Mouse (Mus musculus): ENCODE data around the gene Snn. TPM values are rescaled to one million over a fixed set of nuclear protein-coding genes. Genes with fewer than 3 reads are reported as not detected.

Snn gene
- total and polyA plus RNA-seq, 3 experiments = 34.0 to 93.8 (median 53.1) TPM

DNA sequence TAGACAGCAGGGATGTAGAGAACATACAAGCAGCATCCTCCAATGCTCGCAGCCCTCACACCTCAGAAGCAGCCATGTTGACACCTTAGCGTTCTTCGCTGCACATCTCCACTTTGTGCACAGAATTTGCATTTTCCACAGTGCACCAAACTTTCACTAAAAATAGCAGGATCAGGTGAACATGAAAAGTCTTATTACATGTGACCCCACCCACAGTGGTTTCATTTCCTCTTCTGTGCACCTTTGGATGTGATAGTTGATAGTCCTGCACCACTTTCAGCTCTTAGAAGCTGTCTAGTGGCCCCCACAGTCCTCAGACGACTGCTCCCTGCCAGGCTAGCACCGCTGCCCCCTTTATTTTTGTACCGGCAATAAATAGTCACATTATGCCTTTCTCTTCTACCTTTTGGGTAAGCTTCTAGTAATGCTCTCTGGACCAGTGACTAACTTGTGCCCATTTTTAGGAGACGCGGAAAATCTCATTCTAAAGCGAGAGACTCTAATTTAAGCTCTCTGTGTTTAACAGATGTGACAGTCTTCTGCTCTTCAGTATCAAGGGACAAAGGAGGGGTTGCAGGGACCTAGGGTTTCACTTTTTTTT is 17.0 kb downstream of the Snn start (continued):
- peak; percentile 50 for TF ChIP-seq POLR2A (IDR thresholded peaks at IDR 0.05; ENCODE audit: low read depth, low read length)
- no peak for TF ChIP-seq E2F4 (IDR thresholded peaks at IDR 0.05; ENCODE audit: insufficient replicate concordance, low read depth, low read length)
- no peak for TF ChIP-seq UBTF (IDR thresholded peaks at IDR 0.05; ENCODE audit: low read depth, low read length)
- no peak for TF ChIP-seq ZKSCAN1 (IDR thresholded peaks at IDR 0.05; ENCODE audit: borderline replicate concordance, low read depth, low read length)
- peak; percentile 98 for TF ChIP-seq TCF12 (IDR thresholded peaks at IDR 0.05; ENCODE audit: low read depth, low read length)
- TF ChIP-seq CHD2 (IDR thresholded peaks at IDR 0.05; ENCODE audit: low read length) = peak; percentile 68
- TF ChIP-seq BHLHE40 (IDR thresholded peaks at IDR 0.05; ENCODE audit: low read depth, low read length) = peak; percentile 98
- peak; percentile 63; the same call in 1 of the 2 replicates for TF ChIP-seq ZNF384 (IDR thresholded peaks at IDR 0.05; ENCODE audit: low read depth, low read length)
- TF ChIP-seq RCOR1 (conservative IDR thresholded peaks at IDR 0.05; ENCODE audit: low read depth, low read length) = peak; percentile 94; the same call in 1 of the 2 replicates
- TF ChIP-seq POLR2AphosphoS2 (IDR thresholded peaks at IDR 0.05; ENCODE audit: low read depth, low read length) = peak; percentile 90
- TF ChIP-seq IRF4 (IDR thresholded peaks at IDR 0.05; ENCODE audit: low read depth, low read length) = peak; percentile 99
- peak; percentile 90 for TF ChIP-seq SIN3A (IDR thresholded peaks at IDR 0.05; ENCODE audit: low read length)
- no peak for TF ChIP-seq KAT2A (IDR thresholded peaks at IDR 0.05; ENCODE audit: insufficient replicate concordance, low read length)
- peak; percentile 72 for TF ChIP-seq MXI1 (IDR thresholded peaks at IDR 0.05; ENCODE audit: low read depth, low read length)
- peak; percentile 97 for TF ChIP-seq MAZ (IDR thresholded peaks at IDR 0.05; ENCODE audit: low read depth, low read length)
- TF ChIP-seq NRF1 (IDR thresholded peaks at IDR 0.05; ENCODE audit: low read depth, low read length) = no peak
- TF ChIP-seq PAX5 (IDR thresholded peaks at IDR 0.05; ENCODE audit: low read length) = no peak
- TF ChIP-seq ZMIZ1 (IDR thresholded peaks at IDR 0.05; ENCODE audit: low read depth, low read length) = no peak
- peak; percentile 92 for TF ChIP-seq MAX (IDR thresholded peaks at IDR 0.05; ENCODE audit: low read length)
- TF ChIP-seq ETS1 (conservative IDR thresholded peaks at IDR 0.05; ENCODE audit: low read depth, low read length) = peak; percentile 98
- peak; percentile 99 for TF ChIP-seq EP300 (IDR thresholded peaks at IDR 0.05; ENCODE audit: low read length)
- no peak for TF ChIP-seq ZC3H11A (IDR thresholded peaks at IDR 0.05; ENCODE audit: low read depth, low read length)

DNA sequence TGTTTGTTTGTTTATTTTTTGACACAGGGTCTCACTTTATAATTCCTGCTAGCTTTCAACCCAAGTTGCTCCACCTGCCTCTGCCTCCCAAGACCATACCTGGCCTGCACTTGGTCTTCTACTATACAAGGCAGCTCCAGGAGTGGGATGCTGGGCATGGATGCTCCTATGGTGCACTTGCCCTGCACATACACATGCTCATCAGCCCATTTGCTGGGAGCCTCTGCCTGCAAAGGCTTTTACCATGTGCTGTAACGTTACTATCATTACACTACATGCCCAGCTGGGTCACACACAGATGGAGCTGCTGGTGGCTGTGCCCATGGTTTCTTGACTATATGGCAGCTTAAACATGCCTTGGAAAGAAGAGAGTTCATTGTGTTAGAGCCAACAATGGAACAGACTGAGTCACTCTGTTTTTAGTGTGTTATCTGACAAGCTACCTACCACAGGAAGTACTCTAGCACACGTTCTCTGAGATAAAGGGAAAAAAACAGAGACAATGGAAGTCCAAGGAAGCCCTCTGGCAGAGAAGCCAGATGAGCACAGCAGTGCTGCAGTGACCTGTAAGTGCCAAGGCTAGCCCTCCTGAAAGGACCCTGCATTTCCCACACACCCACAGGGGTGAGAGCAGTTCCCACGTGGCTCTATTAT is 17.6 kb downstream of the Snn start:
- Histone ChIP-seq H3K4me1 (ENCODE audit: control insufficient read depth in 1 of 2, insufficient read depth in 2 of 2) (peaks cover 29 to 99% of the 10 kb centered on the region in 2 experiments), H3K79me2 (replicated peaks; ENCODE audit: control insufficient read depth, extremely low read depth, insufficient read depth, poor library complexity, severe bottlenecking) (no peaks in the 10 kb centered on the region; the same call in 1 of the 2 replicates), H3K27me3 (replicated peaks) (no peaks in the 10 kb centered on the region), H3K4me3 (replicated peaks in 1 of 3; ENCODE audit: low read depth in 2 of 3, low read length in 2 of 3, poor library complexity in 1 of 3) (peak overlapping the region in 1 of 3 experiments; percentile 17), H3K4me2 (ENCODE audit: insufficient read depth, low read depth, poor library complexity, severe bottlenecking) (peak overlapping the region; percentile 76), H3K27ac (ENCODE audit: insufficient read depth, low read depth) (peak overlapping the region; percentile 93), H3K9me3 (replicated peaks; ENCODE audit: low read length) (no peaks in the 10 kb centered on the region), H3K36me3 (replicated peaks in 1 of 2; ENCODE audit: control insufficient read depth in 1 of 2, insufficient read depth in 1 of 2, low read length in 1 of 2) (peaks cover 75 to 86% of the 10 kb centered on the region in 2 experiments), H3K9ac (ENCODE audit: insufficient read depth, low read depth) (peak overlapping the region; percentile 2; the same call in 1 of the 2 replicates)
- in situ Hi-C loops (cut with MboI; ENCODE audit: low pct_ligation_motif_present, low pct_unique_long_range_greater_than_20kb, low sequenced_read_pairs) (no loop called here), dilution Hi-C loops (cut with MboI; ENCODE audit: extremely low pct_ligation_motif_present, extremely low pct_unique_long_range_greater_than_20kb, low sequenced_read_pairs) (no loop called here)
- DNase-seq (ENCODE audit: extremely low read depth) = no peak
- TF ChIP-seq USF1 (IDR thresholded peaks at IDR 0.05; ENCODE audit: low read depth, low read length) = no peak
- TF ChIP-seq TBP (conservative IDR thresholded peaks at IDR 0.05; ENCODE audit: low read depth, low read length) = no peak
- peak; percentile 40; the same call in 1 of the 2 replicates for TF ChIP-seq MXI1 (IDR thresholded peaks at IDR 0.05; ENCODE audit: low read depth, low read length)
- TF ChIP-seq KAT2A (IDR thresholded peaks at IDR 0.05; ENCODE audit: insufficient replicate concordance, low read length) = no peak
- peak; percentile 54; the same call in 1 of the 2 replicates for TF ChIP-seq MAX (IDR thresholded peaks at IDR 0.05; ENCODE audit: low read length)
- TF ChIP-seq NRF1 (IDR thresholded peaks at IDR 0.05; ENCODE audit: low read depth, low read length) = no peak

Measured in CH12.LX (cell line).